Comparison of ENCODE assay signal across 10 mouse cellular contexts in the genomic region with DNA sequence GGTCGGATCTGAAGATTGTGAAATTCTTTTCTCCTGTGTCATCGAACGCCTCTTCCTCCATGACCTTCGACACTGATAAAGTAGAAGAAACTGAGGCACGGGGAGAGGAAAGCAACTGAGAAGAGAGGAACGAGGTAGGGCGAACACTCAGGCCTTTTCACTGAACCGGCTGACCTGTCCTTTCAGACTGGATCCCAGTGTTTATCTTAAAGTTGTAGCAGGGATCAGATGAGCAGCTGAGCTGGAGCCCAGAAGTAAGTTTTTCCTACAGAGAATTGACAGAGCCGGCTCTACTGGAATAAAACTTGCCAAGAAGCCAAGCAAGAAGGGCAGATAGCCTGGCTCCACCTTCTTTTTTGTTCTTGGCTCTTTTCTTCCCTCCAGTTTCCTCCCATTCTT. TPM values are rescaled to one million over a fixed set of nuclear protein-coding genes. Genes with fewer than 3 reads are reported as not detected.
A peak's percentile ranks its signal among the peaks of the same experiment; 100 is the strongest.
DNase-seq lines count a peak whose midpoint lies in the region; ATAC-seq and TF ChIP-seq lines count a peak whose summit lies in the region.
"Had no signal": no experiment of that assay in that cellular context is flagged by ENCODE, and none has a peak within 500 bp of the region (broad histone marks: within the 10 kb centered on the region; RNA-seq: fewer than 3 reads in every experiment).

No protein-coding gene starts in this region.

- H3K9ac ChIP-seq in hindbrain, embryonic 13.5 days = peak overlapping the region; percentile 53
- peak overlapping the region; percentile 48; the same call in 1 of the 2 replicates for H3K9ac ChIP-seq in midbrain, embryonic 13.5 days (replicated peaks)

- 36% methylated on average over 9 of the region's 9 CpGs for WGBS in kidney, adult 2 months
- WGBS in hindbrain, embryonic 13.5 days = 8% methylated on average over 9 of the region's 9 CpGs
- 12% methylated on average over 9 of the region's 9 CpGs for WGBS in midbrain, embryonic 13.5 days

- H3K27me3 ChIP-seq in kidney, adult 2 months (replicated peaks; ENCODE audit: control insufficient read depth, insufficient read depth, low read length) = no peaks in the 10 kb centered on the region
- no peaks in the 10 kb centered on the region for H3K27me3 ChIP-seq in hindbrain, embryonic 13.5 days
- no peaks in the 10 kb centered on the region for H3K27me3 ChIP-seq in midbrain, embryonic 13.5 days

- H3K36me3 ChIP-seq in kidney, adult 2 months (ENCODE audit: control insufficient read depth, insufficient read depth, low read length) = no peaks in the 10 kb centered on the region
- peaks cover 16% of the 10 kb centered on the region for H3K36me3 ChIP-seq in hindbrain, embryonic 13.5 days
- H3K36me3 ChIP-seq in midbrain, embryonic 13.5 days = peaks cover 12% of the 10 kb centered on the region

- ATAC-seq in hindbrain, embryonic 13.5 days (ENCODE audit: low FRiP score) = no peak
- ATAC-seq in midbrain, embryonic 13.5 days = no peak

- H3K4me1 ChIP-seq in kidney, adult 2 months (ENCODE audit: control insufficient read depth, insufficient read depth, low read length) = peaks cover 8% of the 10 kb centered on the region
- H3K4me1 ChIP-seq in hindbrain, embryonic 13.5 days (replicated peaks) = peaks cover 50% of the 10 kb centered on the region
- H3K4me1 ChIP-seq in midbrain, embryonic 13.5 days (replicated peaks) = peaks cover 48% of the 10 kb centered on the region

- H3K9me3 ChIP-seq in hindbrain, embryonic 13.5 days = no peaks in the 10 kb centered on the region
- no peaks in the 10 kb centered on the region for H3K9me3 ChIP-seq in midbrain, embryonic 13.5 days

- no peak overlapping the region for H3K4me3 ChIP-seq in kidney, adult 2 months (ENCODE audit: insufficient read depth, low read depth, low read length)
- peak overlapping the region; percentile 17 for H3K4me3 ChIP-seq in hindbrain, embryonic 13.5 days
- peak overlapping the region; percentile 19; the same call in 1 of the 2 replicates for H3K4me3 ChIP-seq in midbrain, embryonic 13.5 days (replicated peaks)

- no peak for TF ChIP-seq POLR2A in kidney, adult 2 months (IDR thresholded peaks at IDR 0.05; ENCODE audit: low read depth, low read length)

- H3K4me2 ChIP-seq in hindbrain, embryonic 13.5 days = peak overlapping the region; percentile 40
- peak overlapping the region; percentile 42 for H3K4me2 ChIP-seq in midbrain, embryonic 13.5 days (replicated peaks)

- H3K27ac ChIP-seq in kidney, adult 2 months (ENCODE audit: insufficient read depth, low read depth, low read length) = peak overlapping the region; percentile 57; the same call in 1 of the 2 replicates
- peak overlapping the region; percentile 84 for H3K27ac ChIP-seq in hindbrain, embryonic 13.5 days
- peak overlapping the region; percentile 79 for H3K27ac ChIP-seq in midbrain, embryonic 13.5 days

- no peak for TF ChIP-seq CTCF in kidney, adult 2 months (conservative IDR thresholded peaks at IDR 0.05; ENCODE audit: insufficient read depth, insufficient read length, low read depth, low read length)

- DNase-seq in kidney, adult 2 months = no peak
- no peak for DNase-seq in kidney, postnatal 36 days
- DNase-seq in embryo, embryonic 11 days = peak; percentile 23
- no peak for DNase-seq in spleen, postnatal 36 days (ENCODE audit: low spot score in 2 of 2)
- DNase-seq in right cerebral cortex, postnatal 4 days = no peak
- DNase-seq in ovary, adult 18-20 months (ENCODE audit: low spot score) = no peak
- DNase-seq: cerebellum, adult 8-10 months; kidney, postnatal 10 days had no signal

RNA-seq across cellular contexts. Expression of gene Chd3, which starts 1.6 kb away (rescaled TPM):
- 168 and 175 TPM in 2 replicates for polyA plus RNA-seq in kidney, adult 2 months (2012; rRNA removed)
- 92.4 and 93.5 TPM in 2 replicates for polyA plus RNA-seq in hindbrain, embryonic 13.5 days (2015; fragmentation: Nextera tagmentation; extraction: Ambion mirVana)
- 83.5 and 91.9 TPM in 2 replicates for polyA plus RNA-seq in midbrain, embryonic 13.5 days (2015; fragmentation: Nextera tagmentation; extraction: Ambion mirVana)

RNA-seq across cellular contexts. Expression of gene Naa38, which starts 24.5 kb away (rescaled TPM):
- polyA plus RNA-seq in kidney, adult 2 months (2012; rRNA removed) = 251 and 317 TPM in 2 replicates
- polyA plus RNA-seq in hindbrain, embryonic 13.5 days (2015; fragmentation: Nextera tagmentation; extraction: Ambion mirVana) = 103 and 105 TPM in 2 replicates
- polyA plus RNA-seq in midbrain, embryonic 13.5 days (2015; fragmentation: Nextera tagmentation; extraction: Ambion mirVana) = 92.2 and 105 TPM in 2 replicates

RNA-seq across cellular contexts. Expression of gene Cyb5d1, which starts 24.6 kb away (rescaled TPM):
- 26.6 and 27.9 TPM in 2 replicates for polyA plus RNA-seq in kidney, adult 2 months (2012; rRNA removed)
- 34.9 and 35.5 TPM in 2 replicates for polyA plus RNA-seq in hindbrain, embryonic 13.5 days (2015; fragmentation: Nextera tagmentation; extraction: Ambion mirVana)
- polyA plus RNA-seq in midbrain, embryonic 13.5 days (2015; fragmentation: Nextera tagmentation; extraction: Ambion mirVana) = 41.8 and 47.7 TPM in 2 replicates

RNA-seq across cellular contexts. Expression of gene Tmem88, which starts 27.2 kb away (rescaled TPM):
- polyA plus RNA-seq in kidney, adult 2 months (2012; rRNA removed) = 25.4 and 25.8 TPM in 2 replicates
- 7.1 and 8.7 TPM in 2 replicates for polyA plus RNA-seq in hindbrain, embryonic 13.5 days (2015; fragmentation: Nextera tagmentation; extraction: Ambion mirVana)
- 4.9 and 7.0 TPM in 2 replicates for polyA plus RNA-seq in midbrain, embryonic 13.5 days (2015; fragmentation: Nextera tagmentation; extraction: Ambion mirVana)

RNA-seq across cellular contexts. Expression of gene Rnf227, which starts 30.6 kb away (rescaled TPM):
- polyA plus RNA-seq in kidney, adult 2 months (2012; rRNA removed) = 1.5 and 2.1 TPM in 2 replicates
- 163 and 166 TPM in 2 replicates for polyA plus RNA-seq in hindbrain, embryonic 13.5 days (2015; fragmentation: Nextera tagmentation; extraction: Ambion mirVana)
- polyA plus RNA-seq in midbrain, embryonic 13.5 days (2015; fragmentation: Nextera tagmentation; extraction: Ambion mirVana) = 146 and 155 TPM in 2 replicates
